Mouse (Mus musculus): ENCODE measurements around the gene Vezt. TPM values are rescaled to one million over a fixed set of nuclear protein-coding genes. Genes with fewer than 3 reads are reported as not detected.

The Vezt gene
- total RNA-seq, 4 experiments from 2014 or later, result 58.6 to 84.9 (median 69.7) TPM

- DNase-seq (ENCODE audit: low spot score in 2 of 2), result no peak
Measured at GRCm38 (mm10) chr10:93967486-93967885, 68.1 kb downstream of the Vezt start.

DNA sequence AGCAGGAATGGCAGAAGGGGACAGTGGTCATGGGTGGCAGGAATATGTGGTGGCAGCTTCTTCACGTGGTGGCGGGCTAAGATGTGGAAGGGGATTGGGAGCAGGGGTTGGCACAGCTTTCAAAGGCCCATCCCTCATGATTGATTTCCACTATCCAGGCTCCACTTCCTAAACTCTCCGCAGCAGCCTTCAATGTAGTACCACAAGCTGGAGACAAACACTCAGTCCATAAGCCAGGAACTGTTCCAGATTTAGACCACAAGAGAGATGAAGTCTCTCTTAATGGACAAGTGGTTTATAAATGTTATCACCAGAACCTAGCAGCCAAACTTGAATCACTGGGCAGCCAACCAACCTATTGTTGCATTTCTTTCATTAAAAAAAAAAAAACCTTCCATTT is 81.6 kb downstream of the Vezt start:
- DNase-seq (ENCODE audit: low spot score in 2 of 2), result no peak

GRCm38 (mm10) chr10:93953504-93953903 is 82.1 kb downstream of the Vezt start:
- DNase-seq (ENCODE audit: low spot score in 2 of 2), result no peak

- DNase-seq (ENCODE audit: low spot score in 2 of 2), result no peak
Measured at GRCm38 (mm10) chr10:93950991-93951390, 84.6 kb downstream of the Vezt start.

DNA sequence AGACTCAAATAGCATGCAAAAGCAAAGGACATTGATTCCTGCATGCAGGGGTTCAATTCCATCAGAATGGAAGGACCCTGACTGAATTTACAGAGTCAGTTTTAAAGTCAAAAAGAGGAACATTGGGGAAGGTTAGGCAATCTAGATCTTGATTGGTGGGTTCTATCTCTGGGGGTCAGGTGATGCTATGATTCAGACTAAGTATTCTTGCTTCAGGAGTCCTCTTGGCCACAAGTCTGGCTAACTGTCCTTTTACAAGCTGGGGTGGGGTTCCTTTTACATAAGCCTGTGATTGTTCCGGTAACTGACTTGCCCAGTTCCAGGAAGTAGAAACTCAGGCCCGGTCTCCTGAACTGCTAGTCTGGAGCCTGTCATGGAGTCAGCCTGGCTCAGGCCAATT is 85.7 kb downstream of the Vezt start:
- DNase-seq (ENCODE audit: low spot score in 2 of 2), result no peak

DNA sequence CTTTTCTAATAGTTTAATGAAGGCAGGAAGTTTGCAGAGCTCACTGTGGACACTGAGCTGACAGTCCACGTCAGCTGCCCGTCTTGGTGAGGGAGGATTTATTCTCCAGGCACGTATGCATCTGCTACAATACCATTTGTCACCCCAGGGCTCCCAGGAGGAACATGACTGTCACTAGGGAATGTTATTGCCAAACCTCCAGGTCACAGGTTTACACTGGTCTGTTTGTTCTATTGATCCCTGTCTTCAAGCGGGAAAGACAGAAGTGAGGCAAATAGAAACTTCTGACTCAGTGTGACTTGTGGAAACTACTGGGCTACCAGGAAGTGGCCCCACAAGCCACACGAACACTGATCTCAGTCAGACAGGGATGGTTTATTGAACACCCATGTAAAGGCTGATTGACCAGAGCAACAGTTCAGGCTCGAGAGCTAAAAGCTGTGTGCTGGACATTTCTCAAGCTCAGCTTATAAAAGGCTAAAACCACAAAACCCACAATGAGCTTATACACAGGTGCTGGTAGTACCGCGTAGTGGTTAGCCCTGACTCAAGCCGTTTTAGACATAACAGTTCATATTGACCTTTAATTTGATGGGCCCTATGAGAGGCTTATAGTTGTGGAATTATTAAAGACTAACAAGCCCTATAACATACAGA is 89.6 kb downstream of the Vezt start:
- DNase-seq (ENCODE audit: low spot score in 2 of 2), result no peak

DNA sequence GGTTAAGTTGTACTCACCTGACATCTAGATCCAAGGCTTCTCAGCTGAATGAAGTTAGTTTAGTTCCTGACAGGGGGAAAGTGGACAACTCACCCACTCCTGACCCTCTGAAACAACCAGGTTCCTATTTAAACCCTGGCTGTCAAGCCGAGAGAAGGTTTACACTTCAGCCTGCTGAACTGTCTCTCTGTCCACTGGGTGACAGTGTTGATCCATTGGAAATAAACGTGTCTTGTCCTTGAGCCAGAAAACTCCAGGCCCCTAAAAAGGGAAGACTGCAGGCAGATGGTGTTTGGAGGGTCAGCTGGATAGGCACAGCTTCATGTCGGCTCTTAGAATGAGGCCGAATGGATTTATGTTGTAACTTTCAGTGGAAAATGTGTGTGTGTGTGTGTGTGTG is 90.3 kb downstream of the Vezt start:
- peak in 1 of 2 experiments; percentile 26 for DNase-seq (ENCODE audit: low spot score in 2 of 2)

DNA sequence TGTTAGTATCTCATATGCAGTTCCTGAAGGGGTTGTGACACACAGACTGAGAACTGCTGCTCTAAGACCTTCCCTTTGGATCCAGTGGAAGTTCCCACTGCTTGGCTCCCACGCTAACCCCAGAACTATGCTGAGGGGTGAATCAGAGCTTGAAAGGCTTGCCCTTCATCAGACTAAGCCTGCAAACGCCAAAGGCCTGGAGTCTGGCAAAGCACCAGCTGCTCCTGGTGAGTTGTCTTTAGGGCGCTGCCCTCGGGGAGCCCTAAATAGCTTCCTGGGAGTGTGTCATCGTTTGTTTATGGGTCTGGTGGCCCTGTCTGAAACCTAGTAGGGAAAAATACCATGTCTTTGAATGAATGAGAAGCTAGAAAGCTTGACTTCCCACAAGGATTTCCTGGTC is 91.4 kb downstream of the Vezt start:
- DNase-seq (ENCODE audit: low spot score in 2 of 2), result no peak

DNA sequence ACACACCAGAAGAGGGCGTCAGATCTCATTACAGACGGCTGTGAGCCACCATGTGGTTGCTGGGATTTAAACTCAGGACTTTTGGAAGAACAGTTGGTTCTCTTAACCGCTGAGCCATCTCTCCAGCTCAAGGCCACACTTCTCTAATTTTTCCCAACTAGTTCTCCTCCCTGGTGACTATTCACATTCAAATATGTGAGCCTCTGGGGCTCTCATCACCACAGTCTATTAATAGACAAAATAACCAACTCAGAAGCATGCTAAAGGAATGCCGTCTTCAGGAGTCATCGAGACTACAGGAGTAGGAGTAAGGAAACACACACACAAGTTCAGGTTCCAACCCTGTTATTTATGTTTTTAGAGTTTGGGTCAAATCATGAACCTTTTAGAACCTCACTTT is 95.3 kb downstream of the Vezt start:
- DNase-seq (ENCODE audit: low spot score in 2 of 2), result no peak

DNA sequence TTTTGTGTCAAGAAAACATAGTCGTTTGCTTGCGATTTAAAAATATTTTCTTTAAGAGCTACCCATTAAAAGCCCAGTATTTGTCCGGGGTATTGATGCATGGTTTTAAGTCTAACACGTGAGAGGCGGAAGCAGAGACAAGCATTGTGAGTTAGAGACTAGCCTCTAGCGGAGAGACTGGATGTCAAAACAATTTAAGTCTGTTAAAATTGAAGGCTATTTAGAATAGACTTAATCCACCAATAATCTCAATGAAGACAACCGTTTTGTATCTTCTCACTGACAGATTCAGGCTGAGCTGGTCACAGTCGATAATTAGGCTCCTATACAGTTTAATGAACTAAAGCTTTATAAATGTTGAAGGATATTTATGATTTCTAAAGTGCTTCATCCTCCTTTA is 95.9 kb downstream of the Vezt start:
- DNase-seq (ENCODE audit: low spot score in 2 of 2), result no peak

DNA sequence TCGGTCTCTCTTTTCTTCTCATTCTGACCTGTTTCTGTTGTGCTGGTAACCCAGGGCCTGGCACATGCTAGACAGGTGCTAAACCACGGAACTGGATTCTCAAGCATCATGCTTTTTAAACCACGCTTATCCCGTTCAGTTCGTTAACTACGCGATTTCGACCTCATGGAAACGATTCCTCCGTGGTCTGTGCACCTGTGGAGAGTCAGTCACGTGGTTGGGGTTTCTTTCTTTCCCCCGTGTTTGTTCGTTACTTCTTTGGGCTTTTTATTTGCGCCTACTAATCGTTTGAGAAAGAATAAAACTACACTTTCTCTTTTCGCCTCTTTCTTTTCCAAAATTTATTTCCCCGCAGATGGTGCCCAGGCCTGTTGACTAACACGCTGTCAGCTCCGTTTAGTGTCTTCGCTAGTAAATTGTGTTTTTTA is 96.8 kb downstream of the Vezt start:
- no peak for DNase-seq (ENCODE audit: low spot score in 2 of 2)

- DNase-seq (ENCODE audit: low spot score in 2 of 2), result peak in 1 of 2 experiments; percentile 17
Measured at GRCm38 (mm10) chr10:93933980-93934379, 101.6 kb downstream of the Vezt start.

DNA sequence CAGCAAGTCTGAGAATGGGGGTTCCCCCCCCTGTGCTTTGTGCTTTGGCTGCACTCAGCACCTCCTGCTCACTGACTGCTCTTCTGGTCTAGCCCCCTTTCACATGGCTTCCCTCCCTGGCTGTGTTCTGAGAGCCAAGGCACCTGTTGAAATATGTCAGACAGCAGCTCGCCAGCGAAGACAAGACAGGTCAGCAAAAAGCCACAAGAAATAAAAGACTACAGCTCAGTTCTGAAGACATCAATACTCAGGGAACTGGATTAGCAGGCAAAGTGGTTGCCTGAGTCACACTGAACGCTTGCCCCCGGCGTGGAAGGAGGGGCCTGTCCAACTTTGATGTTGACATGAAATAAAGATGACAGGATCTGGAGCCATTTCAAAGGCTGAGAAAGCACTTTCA is 102.8 kb downstream of the Vezt start:
- no peak for DNase-seq (ENCODE audit: low spot score in 2 of 2)

- DNase-seq (ENCODE audit: low spot score in 2 of 2), result no peak
Measured at GRCm38 (mm10) chr10:93932020-93932419, 103.6 kb downstream of the Vezt start.

DNA sequence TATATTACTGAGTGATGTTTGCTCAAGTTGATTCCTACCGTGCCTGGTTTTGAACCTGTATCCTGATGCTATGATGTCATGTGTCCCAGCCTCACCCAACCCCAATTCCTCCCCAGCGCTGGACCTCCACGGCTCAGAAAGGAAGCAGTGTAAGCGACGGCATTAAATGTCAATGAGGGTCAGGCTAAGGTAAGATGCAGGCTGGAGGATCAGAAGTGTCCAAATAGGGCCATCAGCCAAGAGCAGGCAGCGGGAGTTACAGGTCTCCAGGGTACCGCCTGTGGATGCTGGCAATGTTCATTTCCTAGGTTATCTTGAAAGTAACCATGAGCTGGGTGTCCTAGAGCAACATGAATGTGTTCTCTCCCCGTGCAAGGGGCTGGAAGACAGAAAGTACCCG is 104.2 kb downstream of the Vezt start:
- DNase-seq (ENCODE audit: low spot score in 2 of 2), result no peak

DNA sequence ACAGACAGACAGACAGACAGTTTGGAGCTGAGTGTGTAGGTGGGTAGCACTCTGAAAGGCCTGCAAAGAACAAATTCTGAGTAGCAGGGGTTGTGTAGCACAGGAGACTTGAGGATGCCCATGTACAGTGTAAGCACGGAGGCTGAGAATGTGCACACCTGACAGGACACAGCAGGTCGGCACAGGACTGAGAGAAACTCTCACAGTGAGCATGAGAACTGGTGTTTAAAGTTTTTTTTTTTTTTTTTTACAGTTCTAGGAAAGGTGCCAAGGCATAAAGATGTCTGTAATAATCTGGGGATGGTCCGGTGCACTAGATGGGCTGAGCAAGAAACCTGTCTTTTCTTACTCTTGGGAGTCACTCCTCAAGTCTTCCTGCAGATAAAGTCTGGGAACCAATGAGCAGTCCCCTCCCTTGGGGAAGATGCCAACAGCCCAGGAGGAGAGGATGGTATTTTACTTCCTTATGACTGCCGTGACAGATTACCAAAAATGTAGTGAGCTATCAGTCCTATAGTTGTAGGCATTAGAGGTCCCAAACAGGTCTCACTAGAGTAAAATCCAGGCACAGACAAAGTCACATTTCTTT is 105.3 kb downstream of the Vezt start:
- DNase-seq (ENCODE audit: low spot score in 2 of 2), result no peak

DNA sequence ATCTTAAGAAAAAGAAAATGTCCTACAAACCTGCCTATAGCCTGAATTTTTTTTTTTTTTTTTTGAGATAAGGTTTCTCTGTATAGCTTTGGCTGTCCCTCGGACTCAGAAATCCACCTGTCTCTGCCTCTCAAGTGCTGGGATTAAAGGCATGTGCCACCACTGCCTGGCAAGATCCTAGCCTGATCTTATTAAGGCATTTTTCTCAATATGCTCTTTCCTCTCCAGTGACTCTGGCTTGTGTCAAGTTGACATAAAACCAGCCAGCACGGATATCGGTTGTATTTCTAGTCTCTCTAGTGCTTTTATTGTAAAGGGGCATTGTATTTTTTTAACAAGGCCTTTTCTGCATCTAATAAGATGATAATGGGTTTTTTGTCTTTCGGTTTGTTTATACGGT is 111.0 kb downstream of the Vezt start:
- DNase-seq (ENCODE audit: low spot score in 2 of 2), result no peak

DNA sequence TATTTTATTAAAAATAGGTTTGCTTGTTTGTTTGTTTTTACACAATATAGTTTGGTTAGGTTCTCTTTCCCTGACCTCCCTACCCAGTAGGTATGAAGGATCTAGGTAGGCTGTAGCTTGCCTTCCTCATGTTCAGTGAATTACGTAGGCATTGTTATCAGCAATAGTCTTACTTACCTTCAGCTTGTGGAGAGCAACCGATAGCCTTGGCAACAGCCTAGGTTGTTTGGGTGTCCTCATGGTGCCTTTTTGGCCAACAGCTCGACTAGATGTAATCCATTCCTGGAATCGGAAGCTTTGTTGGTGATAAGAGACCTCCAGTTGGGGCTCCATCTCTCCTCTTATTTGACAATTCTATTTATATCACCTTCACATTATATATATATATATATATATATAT is 114.5 kb downstream of the Vezt start:
- no peak for DNase-seq (ENCODE audit: low spot score in 2 of 2)

DNA sequence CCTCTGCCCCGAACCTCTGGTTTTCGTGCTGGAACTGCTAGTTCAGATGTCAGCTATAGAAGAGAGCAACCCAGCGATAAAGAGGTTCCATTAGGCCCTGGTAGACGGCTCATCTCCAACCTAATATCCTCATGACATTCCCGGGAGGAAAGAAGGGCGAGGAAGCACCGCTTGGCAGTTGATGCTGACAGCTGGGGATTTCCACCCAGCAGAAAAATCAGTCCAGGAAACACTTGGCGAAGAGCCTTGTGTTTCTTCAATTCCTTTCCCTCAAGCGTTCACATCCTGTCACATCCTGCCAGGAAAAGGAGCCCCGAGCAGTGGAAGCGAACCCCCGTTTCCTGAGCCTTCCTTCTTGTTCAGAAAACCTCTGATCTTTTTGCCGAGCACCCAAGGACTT is 116.4 kb downstream of the Vezt start:
- DNase-seq (ENCODE audit: low spot score in 2 of 2), result peak; percentile 5 to 18

- DNase-seq (ENCODE audit: low spot score in 2 of 2), result no peak
Measured at GRCm38 (mm10) chr10:93918701-93919100, 116.9 kb downstream of the Vezt start.

DNA sequence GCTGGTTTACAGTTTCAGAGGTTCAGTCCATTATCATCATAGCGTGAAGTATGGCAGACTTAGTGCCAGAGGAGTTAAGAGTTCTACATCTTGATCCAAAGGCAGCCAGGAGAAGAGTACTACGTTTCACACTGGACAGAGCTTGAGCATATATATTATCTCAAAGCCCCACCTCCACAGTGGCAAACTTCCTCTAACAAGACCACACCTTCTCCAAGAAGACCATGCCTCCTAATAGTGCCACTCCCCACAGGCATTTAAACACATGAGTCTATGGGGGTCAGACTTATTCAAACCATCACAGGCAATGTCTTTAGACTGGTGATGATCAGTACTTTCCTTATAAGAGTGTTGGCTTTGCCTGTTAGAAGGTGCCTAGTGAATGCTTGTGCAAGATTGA is 117.5 kb downstream of the Vezt start:
- no peak for DNase-seq (ENCODE audit: low spot score in 2 of 2)

DNA sequence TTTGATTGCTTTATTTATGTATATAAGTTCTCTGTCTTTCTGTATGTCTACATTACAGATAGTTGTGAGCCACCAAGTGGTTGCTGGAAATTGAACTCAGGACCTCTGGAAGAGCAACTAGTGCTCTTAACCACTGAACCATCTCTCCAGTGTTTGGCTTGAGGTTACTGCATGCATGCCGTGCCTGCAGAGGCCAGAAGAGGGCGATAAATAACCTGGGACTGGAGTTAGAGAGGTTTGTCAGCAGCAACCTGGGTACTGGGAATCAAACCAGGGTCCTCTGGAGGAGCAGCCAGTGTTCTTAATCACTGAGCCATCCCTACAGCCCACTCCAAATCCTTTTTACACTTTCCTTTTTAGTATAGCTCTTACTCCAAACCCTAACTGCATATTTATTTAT is 118.8 kb downstream of the Vezt start:
- no peak for DNase-seq (ENCODE audit: low spot score in 2 of 2)

GRCm38 (mm10) chr10:93915531-93916275 is 119.9 kb downstream of the Vezt start:
- no peak for DNase-seq (ENCODE audit: low spot score in 2 of 2)
